Mouse (Mus musculus): ENCODE results near the gene Kirrel3.

The Kirrel3 gene

DNA sequence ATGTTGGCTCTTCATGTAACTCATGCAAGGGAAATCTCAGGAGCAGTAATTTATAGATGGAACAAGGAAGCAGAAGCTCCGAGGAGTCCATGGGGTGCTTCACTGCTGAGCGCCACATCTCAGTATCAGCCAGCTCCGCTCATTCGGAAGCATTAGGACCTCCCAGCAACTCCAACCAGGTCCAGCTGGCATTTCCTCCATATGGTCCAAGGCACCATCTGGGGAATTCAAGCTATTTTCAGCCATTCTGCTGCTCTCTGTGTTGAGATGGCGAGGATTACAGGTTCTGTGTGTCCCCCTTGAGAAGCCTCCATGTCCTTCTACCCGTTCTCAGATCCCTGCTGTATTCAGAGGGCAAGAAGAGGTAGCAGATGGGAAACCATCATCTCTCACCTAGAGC lies 419.5 kb downstream of the Kirrel3 start:
- DNase-seq = no peak

DNA sequence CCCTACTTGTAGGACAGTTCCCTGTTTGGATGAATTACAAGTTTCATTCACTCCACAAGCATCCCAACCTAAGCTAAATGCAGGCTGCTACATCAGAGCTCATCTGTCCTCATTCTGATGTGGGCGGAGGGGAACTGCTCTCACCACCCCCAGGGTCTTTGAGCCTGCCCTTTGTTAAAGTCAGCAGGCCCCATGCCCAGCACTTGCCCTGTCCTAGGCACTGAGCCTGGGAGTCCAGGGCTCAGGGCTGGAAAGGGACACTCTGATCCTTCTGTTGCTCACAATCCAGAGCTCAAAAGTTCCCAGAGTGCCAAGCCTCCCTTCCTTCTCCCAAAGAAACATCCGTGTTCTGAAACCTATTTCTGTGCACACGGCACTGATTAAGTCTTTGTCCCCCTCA lies 422.3 kb downstream of the Kirrel3 start:
- DNase-seq = no peak

DNA sequence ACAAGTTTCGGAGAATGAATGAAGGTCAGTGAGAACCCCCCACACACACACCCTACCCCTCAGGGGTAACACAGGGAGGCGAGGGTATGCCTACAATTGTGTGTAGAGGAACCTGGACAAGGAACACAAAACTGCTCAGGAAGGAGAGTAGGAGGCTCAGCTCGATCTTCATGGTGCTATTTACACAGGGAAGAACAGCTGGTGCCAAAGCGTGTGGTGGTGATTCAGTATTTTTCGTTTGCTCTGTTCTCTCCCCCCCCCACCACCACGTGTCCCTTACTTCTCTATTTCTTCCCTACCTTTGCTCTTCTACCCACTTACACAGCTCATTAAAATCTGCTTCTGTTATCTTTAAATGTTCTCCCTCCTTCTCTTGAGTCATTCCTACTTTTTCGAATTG lies 426.1 kb downstream of the Kirrel3 start:
- no peak for DNase-seq

- no peak for DNase-seq
Measured at GRCm38 (mm10) chr9:34912273-34912972, 426.7 kb downstream of the Kirrel3 start.

DNA sequence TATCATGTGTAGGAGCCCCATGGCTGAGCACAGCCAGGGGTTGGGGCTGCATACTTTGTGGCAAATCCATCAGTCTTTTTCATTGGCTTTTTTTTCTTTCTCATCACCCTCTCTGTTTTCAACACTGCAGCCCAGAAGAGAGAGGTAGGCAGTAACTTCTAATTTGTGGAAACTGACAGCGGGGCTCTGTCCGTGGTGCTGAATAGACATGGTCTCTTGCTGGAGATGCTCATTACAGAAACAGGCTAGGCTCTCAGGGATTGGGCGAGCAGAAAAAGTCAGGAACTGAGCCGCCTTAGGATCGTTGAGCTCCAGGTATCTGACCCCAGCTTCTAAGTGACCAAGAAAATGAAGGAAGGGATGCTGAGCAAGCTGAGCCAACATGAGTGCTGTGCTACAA lies 427.3 kb downstream of the Kirrel3 start:
- peak; percentile 39 for DNase-seq

DNA sequence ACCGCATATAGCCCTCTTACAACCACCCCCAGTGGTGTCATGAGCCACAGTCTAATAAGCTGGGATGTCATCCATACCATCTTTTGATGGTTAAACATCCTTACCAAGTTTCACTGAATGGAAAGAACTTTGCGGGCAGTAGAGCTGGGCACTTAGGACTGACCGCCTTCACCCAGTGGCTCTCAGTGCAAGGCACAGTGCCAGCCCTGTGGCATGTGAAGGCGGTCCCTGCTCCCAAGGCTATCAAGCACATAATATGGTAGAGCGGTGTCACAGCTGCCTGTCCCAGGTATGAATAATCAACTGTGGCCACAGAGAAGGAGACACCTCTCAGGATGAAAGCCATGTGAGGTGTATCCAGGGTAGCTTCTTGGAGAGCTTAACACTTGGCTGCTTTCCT lies 433.3 kb downstream of the Kirrel3 start:
- no peak for DNase-seq

DNA sequence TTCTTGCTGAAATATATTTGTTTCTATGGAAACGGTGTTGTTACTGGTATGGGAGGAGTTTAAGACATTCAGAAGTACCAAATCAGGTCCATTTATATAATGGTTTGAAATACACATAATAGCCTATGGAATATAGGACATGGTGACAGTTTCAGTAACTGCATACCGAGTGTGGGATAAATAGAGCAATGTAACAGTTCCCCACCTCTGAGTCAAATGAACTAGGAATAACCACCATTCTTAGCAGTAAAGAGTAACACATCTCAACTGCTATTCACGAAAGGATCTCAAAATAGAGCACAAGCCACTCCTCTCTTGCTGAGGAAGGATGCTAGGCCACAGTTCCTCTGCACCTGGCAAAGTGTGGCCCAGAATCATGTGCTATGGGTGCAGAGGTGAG lies 434.4 kb downstream of the Kirrel3 start:
- DNase-seq = no peak

DNA sequence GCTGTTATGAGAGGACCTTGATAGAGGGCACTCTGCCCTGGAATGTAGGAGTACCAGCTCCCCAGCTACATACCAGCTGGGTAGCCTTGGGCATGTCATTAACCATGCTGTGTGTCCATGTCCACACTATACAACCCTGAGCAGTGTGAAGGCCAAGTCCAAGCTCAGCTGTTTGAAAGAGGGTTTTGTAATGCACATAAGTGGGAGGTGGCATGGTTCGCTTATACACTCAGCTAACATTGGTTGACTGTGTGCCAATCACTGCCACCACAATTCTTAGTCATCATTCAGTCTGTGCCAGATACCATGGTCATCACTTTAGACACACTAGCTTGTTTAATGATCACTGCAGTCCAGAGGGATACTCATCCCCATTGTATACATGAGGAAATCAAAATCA lies 436.2 kb downstream of the Kirrel3 start:
- peak; percentile 5 for DNase-seq

GRCm38 (mm10) chr9:34922716-34923115 lies 437.0 kb downstream of the Kirrel3 start:
- DNase-seq = no peak

DNA sequence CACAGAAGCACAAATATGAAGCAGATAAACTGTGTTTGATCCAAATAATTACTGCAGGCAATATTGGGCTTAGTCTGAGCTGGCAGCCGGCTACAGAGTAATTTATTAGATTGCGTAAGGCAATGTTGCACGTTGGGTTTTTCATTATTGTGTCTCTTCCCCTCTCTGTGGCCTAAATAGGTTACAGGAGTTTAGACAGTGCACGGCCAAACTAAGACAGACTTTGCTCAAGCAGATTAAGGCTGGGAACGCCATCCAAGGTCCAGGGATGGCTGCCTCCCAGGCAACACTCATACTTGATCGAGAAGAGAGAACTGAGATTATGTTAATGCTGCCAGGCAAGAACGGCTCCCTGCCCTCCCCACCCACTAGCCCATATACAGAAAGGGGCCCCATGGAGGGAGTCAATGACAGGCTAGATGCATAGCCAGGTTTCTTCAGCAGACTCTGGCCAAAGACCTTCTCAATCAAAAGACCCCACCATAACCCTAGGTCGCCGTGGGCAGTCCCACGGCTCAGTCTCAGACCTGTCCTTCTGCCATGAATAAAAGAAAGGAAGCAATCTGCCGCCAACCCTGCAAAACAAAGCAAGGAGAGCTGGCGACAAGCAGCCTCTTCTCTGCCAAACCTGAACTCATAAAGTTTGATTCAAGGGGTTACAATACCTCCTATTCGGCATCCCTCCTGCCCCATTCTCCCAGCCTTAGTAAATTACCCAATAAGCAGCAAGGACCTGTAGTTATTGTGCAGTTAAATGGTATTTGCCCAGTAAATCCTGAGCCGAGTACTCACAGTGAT lies 437.6 kb downstream of the Kirrel3 start:
- no peak for DNase-seq

- DNase-seq = no peak
Measured at GRCm38 (mm10) chr9:34925616-34926015, 439.9 kb downstream of the Kirrel3 start.

DNA sequence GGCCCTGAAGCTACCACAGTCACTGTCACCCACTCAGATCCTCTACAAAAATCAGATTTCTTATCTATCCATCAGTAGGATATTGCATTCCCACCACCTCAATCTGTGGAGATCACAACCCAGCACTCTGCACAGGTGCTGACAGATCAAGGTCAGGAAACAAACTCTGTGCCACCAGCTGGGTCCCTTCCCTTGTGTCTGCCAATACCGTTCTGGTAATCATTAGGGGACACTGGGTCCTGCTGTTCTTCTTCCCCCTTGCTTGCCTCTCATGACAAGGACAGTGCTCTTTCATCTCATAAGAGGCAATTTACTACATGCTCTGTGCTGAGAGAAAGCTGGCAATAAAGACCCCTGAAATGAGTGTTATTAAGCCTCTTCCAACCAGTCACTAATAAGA lies 444.7 kb downstream of the Kirrel3 start:
- no peak for DNase-seq

DNA sequence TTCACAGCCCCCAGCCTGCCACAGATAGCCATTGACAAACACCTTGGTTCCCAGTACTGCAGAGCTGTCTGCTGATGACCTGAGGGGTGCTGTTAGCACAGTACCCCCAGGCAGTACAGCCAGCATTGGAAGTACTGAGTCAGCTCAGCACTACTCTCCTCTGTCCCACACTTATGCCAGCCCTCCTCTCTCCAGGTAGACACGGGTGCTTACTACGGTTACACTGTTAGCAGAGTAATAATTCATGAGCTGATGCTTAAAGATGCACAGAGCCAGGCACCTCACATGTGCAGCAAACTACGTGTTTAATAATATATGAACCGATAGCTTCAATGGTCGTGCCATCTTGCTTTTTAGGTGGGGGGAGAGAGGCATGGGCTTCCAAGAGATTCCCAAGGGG lies 452.4 kb downstream of the Kirrel3 start:
- no peak for DNase-seq

DNA sequence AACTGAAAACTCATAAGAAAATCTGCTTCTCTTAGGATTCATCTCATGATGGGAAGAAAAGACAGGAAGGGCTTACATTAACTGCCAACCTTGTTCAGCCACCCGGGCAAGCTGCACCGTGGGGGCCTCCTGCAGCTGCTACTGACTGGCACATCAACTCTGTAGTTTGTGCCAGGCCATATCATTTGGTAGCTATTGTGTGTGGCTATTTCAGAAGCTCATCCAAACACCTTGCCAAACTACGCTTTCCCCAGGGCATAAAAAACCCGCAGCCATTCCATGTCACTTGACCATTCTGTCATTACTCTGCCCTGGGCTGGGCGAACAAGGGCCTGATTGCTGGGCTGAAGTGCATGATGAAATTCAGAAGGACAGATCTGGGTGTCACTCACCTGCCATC lies 453.9 kb downstream of the Kirrel3 start:
- DNase-seq = no peak

DNA sequence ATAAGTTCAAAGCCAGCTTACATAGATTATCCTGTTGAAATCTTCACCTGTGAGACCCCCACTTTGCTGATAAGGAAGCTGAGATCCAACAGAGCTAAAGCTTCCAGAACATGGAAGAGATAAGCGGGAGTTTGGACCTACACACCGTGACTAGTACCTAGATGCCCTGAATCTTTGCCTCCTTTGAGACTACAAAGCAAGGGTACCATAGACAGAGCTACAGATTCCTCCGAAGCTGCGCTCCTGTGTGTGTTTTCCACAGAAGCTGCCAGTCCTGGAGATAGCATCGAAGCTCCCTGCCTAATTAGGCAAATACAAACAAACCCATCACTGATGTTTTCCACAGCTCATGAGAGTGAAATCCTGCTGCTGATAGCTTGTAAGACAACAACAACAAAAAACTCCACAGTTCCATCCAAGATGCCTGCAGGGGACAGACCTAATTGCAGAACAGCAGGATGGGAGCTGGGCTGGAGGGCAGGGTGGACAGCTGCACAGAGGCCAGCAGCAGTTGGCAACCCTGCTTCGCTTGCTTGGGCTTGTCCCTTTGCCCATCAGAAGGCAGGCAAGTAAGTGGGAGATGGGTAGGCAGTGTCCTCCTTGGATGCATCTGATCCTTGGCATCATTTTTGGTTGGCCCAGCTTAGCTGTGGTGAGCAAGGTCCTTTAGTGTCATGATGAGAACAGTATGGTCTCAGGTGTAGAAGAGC lies 456.6 kb downstream of the Kirrel3 start:
- DNase-seq = no peak

DNA sequence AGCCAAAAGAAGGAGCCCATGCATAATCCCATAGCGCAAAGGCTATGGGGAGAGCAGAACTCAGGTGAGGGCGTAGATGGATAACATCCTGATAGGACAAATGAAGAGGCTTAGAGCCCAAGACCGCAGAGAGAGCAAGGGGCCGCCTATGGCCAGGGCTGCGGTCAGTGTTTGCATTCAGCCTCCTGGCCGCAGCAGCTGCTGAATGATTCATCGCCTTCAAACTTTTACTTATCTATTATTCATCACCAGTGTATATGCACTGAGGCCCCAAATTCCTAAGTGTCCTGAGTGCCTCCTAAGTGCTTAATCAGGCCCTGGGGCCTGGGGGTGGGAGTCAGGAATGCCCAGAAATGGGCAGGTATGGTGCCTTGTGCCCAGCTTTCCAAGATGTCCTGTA lies 457.3 kb downstream of the Kirrel3 start:
- no peak for DNase-seq

DNA sequence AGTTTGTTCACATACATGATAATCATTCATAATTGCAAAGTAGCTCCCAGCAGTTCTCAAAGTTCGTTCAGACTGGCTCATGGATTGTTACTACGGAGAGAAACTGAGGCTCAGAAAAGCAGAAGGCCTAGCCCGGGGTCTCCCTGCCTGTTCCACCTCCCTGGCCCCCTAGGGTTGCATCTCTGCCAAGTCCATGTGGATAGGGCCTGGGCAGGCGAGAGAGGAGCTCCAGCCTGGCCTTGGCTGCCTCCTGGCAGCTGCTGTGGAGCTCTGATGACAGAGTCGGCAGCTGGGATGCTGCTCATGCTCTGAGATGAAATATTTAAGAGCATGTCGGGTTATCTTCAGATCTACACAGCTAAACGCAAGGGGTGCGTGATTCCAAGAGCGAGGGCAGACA lies 459.6 kb downstream of the Kirrel3 start:
- no peak for DNase-seq

- no peak for DNase-seq
Measured at GRCm38 (mm10) chr9:34947258-34947657, 461.6 kb downstream of the Kirrel3 start.

DNA sequence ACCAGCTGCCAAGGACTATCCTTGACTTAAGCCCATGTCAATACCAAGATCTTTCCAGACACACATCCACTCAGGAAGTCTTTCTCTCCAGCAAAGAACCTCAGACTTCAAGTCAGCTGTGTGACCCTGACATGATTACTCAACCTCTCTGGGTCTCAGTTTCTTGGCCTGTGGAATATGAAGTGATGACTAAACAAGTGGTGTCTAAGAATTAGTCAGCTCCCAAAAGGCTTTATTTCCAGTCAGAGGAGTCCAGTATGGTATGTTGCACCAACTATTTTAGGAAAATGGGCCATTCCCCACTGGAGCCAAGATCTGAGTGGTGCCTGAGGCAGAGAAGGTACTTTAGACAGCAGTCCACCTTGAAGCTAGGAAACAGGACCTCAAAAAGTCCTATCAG lies 462.0 kb downstream of the Kirrel3 start:
- no peak for DNase-seq

DNA sequence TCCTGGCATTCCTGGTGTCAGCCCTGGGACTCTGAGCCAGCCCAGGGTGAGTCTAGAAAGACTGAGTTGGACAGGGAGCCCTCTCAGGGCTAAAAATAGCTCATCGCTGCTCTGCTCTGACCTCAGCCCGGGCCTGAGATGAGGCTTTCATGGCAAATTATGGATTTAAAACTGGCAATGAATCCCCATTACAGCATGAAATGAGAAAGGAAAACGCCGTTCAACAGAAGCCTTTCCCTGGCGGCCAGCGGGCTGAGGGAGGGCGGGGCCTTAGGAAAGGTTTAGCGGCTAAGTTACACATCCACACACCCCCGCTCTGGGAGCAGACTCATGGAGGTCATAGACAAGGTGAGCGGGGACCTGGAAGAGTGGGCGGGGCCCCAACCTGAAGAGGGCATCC lies 467.7 kb downstream of the Kirrel3 start:
- DNase-seq = no peak

DNA sequence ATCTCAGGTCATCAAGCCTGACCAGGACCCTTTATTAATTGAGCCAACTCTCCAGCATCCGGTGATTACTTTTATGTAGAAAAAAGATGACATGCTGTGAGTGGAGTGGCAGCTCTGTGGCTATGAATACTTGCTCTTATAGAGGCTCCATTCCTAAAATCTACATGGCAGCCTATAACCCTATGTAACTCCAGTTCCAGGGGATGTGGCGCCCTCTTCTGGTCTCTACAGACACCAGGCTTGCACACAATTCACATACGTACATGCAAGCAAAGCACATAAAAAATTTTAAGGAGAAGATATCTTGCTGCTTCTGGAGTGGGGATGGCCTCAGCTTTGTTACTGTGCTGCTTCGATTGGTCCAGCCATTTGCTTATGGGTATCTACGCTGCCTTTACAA lies 468.5 kb downstream of the Kirrel3 start:
- DNase-seq = no peak

DNA sequence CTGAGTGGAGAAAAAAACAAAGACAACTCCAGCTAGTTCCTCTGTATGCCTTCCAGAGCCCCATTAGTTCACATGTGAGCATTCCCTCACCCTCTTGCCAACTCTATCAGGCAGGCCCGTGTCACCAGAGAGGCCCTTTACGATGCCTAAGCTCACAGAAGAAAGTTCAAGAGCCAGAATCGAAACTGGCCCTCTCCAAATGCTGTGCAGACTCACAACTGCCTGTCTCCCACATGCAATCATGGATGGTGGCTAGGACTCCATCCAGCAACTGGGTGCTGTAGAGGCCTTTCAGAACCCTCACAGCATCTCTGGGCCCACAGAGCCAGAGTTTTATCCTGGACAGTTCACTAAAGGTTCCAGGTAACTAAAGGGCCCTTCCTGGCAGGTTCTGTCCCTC lies 470.8 kb downstream of the Kirrel3 start:
- no peak for DNase-seq

GRCm38 (mm10) chr9:34957691-34958090 lies 472.0 kb downstream of the Kirrel3 start:
- no peak for DNase-seq

Measured in kidney, adult 18-20 months (tissue).